ENCODE assay signal across 8 mouse cellular contexts in the genomic region with DNA sequence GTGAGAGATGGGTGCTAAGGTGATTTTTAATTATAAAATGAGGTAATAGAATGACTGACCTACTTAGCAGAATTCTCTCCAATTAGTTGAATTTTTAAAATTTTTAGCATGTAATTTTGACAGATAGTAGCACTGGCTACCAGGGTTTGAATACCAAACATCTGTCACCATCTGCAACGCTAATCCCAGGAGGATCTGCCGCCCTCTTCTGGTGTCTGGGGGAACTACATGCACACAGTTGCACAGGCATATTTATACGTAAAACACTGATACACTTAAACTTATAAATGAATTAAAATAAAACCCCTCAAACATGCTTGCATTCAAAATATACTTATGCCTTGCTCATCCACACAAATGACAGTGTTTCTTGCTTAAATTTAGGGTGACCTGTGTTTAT.
DNase-seq lines count a peak whose midpoint lies in the region; ATAC-seq lines count a peak whose summit lies in the region.

No protein-coding gene starts in this region.

- intact Hi-C loops in gastrocnemius, postnatal 14 days (cut with DNase I; ENCODE audit: low total_unique reads) = no loop called here

- ATAC-seq in erythroid progenitor cell, adult 5-6 weeks (replicated peaks; ENCODE audit: low FRiP score, poor library complexity, severe bottlenecking) = no peak

- DNase-seq in gastrocnemius, postnatal 14 days = peak; percentile 13
- no peak for DNase-seq in gastrocnemius, adult 8-10 months (ENCODE audit: low spot score in 2 of 2)
- DNase-seq in right cerebral cortex, adult 18-20 months = peak; percentile 27
- no peak for DNase-seq in right cerebral cortex, postnatal 25 days
- DNase-seq in cerebellum, adult 9-10 months = peak; percentile 20
- DNase-seq in kidney, postnatal 4 days = peak; percentile 77 to 82
- DNase-seq in ovary, postnatal 14 days (ENCODE audit: low spot score) = peak; percentile 49

Comparison
In these comparisons a context has a peak if more than half of its experiments do, and no peak if none do; other contexts are left out.
1. DNase-seq: peak in gastrocnemius, postnatal 14 days (single experiment), right cerebral cortex, adult 18-20 months (single experiment), cerebellum, adult 9-10 months (single experiment), kidney, postnatal 4 days (2 of 2) and ovary, postnatal 14 days (single experiment); none in gastrocnemius, adult 8-10 months (0 of 2) and right cerebral cortex, postnatal 25 days (single experiment).